Mouse (Mus musculus): Measurements from ENCODE around the gene Zfp57. TPM values are rescaled to one million over a fixed set of nuclear protein-coding genes. Genes with fewer than 3 reads are reported as not detected.

The Zfp57 gene
- polyA plus RNA-seq, 1 experiment from 2014 or later = 70.1 TPM

- Histone ChIP-seq H3K27ac (ENCODE audit: low read depth, low read length) (no peak overlapping the region), H3K4me1 (ENCODE audit: control insufficient read depth, insufficient read depth, low read length) (no peaks in the 10 kb centered on the region), H3K9me3 (replicated peaks; ENCODE audit: control insufficient read depth, low read length) (no peaks in the 10 kb centered on the region), H3K4me3 (ENCODE audit: low read depth, low read length) (no peak overlapping the region), H3K4me2 (no peak overlapping the region), H3K27me3 (ENCODE audit: control insufficient read depth, insufficient read depth, low read length) (no peaks in the 10 kb centered on the region), H3K36me3 (ENCODE audit: control insufficient read depth, insufficient read depth, low read length) (no peaks in the 10 kb centered on the region), H3K9ac (ENCODE audit: low read depth, low read length) (no peak overlapping the region)
- WGBS (ENCODE audit: insufficient replicate concordance) = 85% methylated on average over 6 of the region's 6 CpGs
- ATAC-seq (replicated peaks; ENCODE audit: insufficient number of reproducible peaks, low FRiP score, low TSS enrichment) = no peak
These were observed 29.7 kb upstream of the Zfp57 start for GRCm38 (mm10) chr17:36971172-36971850.

GRCm38 (mm10) chr17:36972791-36973190 is 28.2 kb upstream of the Zfp57 start:
- H3K9ac ChIP-seq (ENCODE audit: low read depth, low read length) = no peak overlapping the region
- no peaks in the 10 kb centered on the region for H3K9me3 ChIP-seq (replicated peaks; ENCODE audit: control insufficient read depth, low read length)
- H3K4me2 ChIP-seq = no peak overlapping the region
- H3K4me3 ChIP-seq (ENCODE audit: low read depth, low read length) = no peak overlapping the region
- no peaks in the 10 kb centered on the region for H3K27me3 ChIP-seq (ENCODE audit: control insufficient read depth, insufficient read depth, low read length)
- H3K36me3 ChIP-seq (ENCODE audit: control insufficient read depth, insufficient read depth, low read length) = no peaks in the 10 kb centered on the region
- WGBS (ENCODE audit: insufficient replicate concordance) = 83% methylated on average over 3 of the region's 3 CpGs
- no peaks in the 10 kb centered on the region for H3K4me1 ChIP-seq (ENCODE audit: control insufficient read depth, insufficient read depth, low read length)
- ATAC-seq (replicated peaks; ENCODE audit: insufficient number of reproducible peaks, low FRiP score, low TSS enrichment) = no peak
- no peak overlapping the region for H3K27ac ChIP-seq (ENCODE audit: low read depth, low read length)

- no peaks in the 10 kb centered on the region for H3K27me3 ChIP-seq (ENCODE audit: control insufficient read depth, insufficient read depth, low read length)
- no peaks in the 10 kb centered on the region for H3K9me3 ChIP-seq (replicated peaks; ENCODE audit: control insufficient read depth, low read length)
- no peaks in the 10 kb centered on the region for H3K36me3 ChIP-seq (ENCODE audit: control insufficient read depth, insufficient read depth, low read length)
- H3K9ac ChIP-seq (ENCODE audit: low read depth, low read length) = no peak overlapping the region
- H3K27ac ChIP-seq (ENCODE audit: low read depth, low read length) = no peak overlapping the region
- H3K4me1 ChIP-seq (ENCODE audit: control insufficient read depth, insufficient read depth, low read length) = no peaks in the 10 kb centered on the region
- no peak overlapping the region for H3K4me2 ChIP-seq
- no peak overlapping the region for H3K4me3 ChIP-seq (ENCODE audit: low read depth, low read length)
- WGBS (ENCODE audit: insufficient replicate concordance) = 65% methylated on average over 8 of the region's 8 CpGs
- no peak for ATAC-seq (replicated peaks; ENCODE audit: insufficient number of reproducible peaks, low FRiP score, low TSS enrichment)
These were observed 27.6 kb upstream of the Zfp57 start for GRCm38 (mm10) chr17:36973271-36973787.

- WGBS (ENCODE audit: insufficient replicate concordance) = 4% methylated on average over 18 of the region's 18 CpGs
- peak within 1 kb of the TSS; percentile 32 for H3K4me3 ChIP-seq (ENCODE audit: low read depth, low read length)
- H3K27ac ChIP-seq (ENCODE audit: low read depth, low read length) = no peak within 1 kb of the TSS
- H3K9ac ChIP-seq (ENCODE audit: low read depth, low read length) = peak within 1 kb of the TSS; percentile 59
- no peaks in the 10 kb centered on the region for H3K36me3 ChIP-seq (ENCODE audit: control insufficient read depth, insufficient read depth, low read length)
- no peaks in the 10 kb centered on the region for H3K9me3 ChIP-seq (replicated peaks; ENCODE audit: control insufficient read depth, low read length)
- no peak for ATAC-seq (replicated peaks; ENCODE audit: insufficient number of reproducible peaks, low FRiP score, low TSS enrichment)
- peaks cover 4% of the 10 kb centered on the region; the same call in 1 of the 2 replicates for H3K4me1 ChIP-seq (ENCODE audit: control insufficient read depth, insufficient read depth, low read length)
- H3K27me3 ChIP-seq (ENCODE audit: control insufficient read depth, insufficient read depth, low read length) = peaks cover 3% of the 10 kb centered on the region; the same call in 1 of the 2 replicates
- peak within 1 kb of the TSS; percentile 67 for H3K4me2 ChIP-seq
These were observed 19.6 kb upstream of the Zfp57 start, which contains the start of gene 2410137M14Rik for GRCm38 (mm10) chr17:36981221-36981813. TSS of gene 2410137M14Rik (minus strand) at chr17:36981237.

GRCm38 (mm10) chr17:36981845-36982244 is 19.1 kb upstream of the Zfp57 start:
- peaks cover 7% of the 10 kb centered on the region; the same call in 1 of the 2 replicates for H3K27me3 ChIP-seq (ENCODE audit: control insufficient read depth, insufficient read depth, low read length)
- 3% methylated on average over 4 of the region's 4 CpGs for WGBS (ENCODE audit: insufficient replicate concordance)
- H3K36me3 ChIP-seq (ENCODE audit: control insufficient read depth, insufficient read depth, low read length) = no peaks in the 10 kb centered on the region
- peak overlapping the region; percentile 59; the same call in 1 of the 2 replicates for H3K9ac ChIP-seq (ENCODE audit: low read depth, low read length)
- peaks cover 4% of the 10 kb centered on the region; the same call in 1 of the 2 replicates for H3K4me1 ChIP-seq (ENCODE audit: control insufficient read depth, insufficient read depth, low read length)
- peak overlapping the region; percentile 32 for H3K4me3 ChIP-seq (ENCODE audit: low read depth, low read length)
- no peak for ATAC-seq (replicated peaks; ENCODE audit: insufficient number of reproducible peaks, low FRiP score, low TSS enrichment)
- no peaks in the 10 kb centered on the region for H3K9me3 ChIP-seq (replicated peaks; ENCODE audit: control insufficient read depth, low read length)
- H3K27ac ChIP-seq (ENCODE audit: low read depth, low read length) = no peak overlapping the region
- H3K4me2 ChIP-seq = peak overlapping the region; percentile 67

- no peaks in the 10 kb centered on the region for H3K36me3 ChIP-seq (ENCODE audit: control insufficient read depth, insufficient read depth, low read length)
- H3K27ac ChIP-seq (ENCODE audit: low read depth, low read length) = no peak overlapping the region
- H3K4me1 ChIP-seq (ENCODE audit: control insufficient read depth, insufficient read depth, low read length) = peaks cover 4% of the 10 kb centered on the region; the same call in 1 of the 2 replicates
- no peak overlapping the region for H3K4me3 ChIP-seq (ENCODE audit: low read depth, low read length)
- no peaks in the 10 kb centered on the region for H3K9me3 ChIP-seq (replicated peaks; ENCODE audit: control insufficient read depth, low read length)
- peaks cover 7% of the 10 kb centered on the region for H3K27me3 ChIP-seq (ENCODE audit: control insufficient read depth, insufficient read depth, low read length)
- no peak overlapping the region for H3K9ac ChIP-seq (ENCODE audit: low read depth, low read length)
- no peak overlapping the region for H3K4me2 ChIP-seq
- 28% methylated on average over 5 of the region's 5 CpGs for WGBS (ENCODE audit: insufficient replicate concordance)
- no peak for ATAC-seq (replicated peaks; ENCODE audit: insufficient number of reproducible peaks, low FRiP score, low TSS enrichment)
These were observed 18.5 kb upstream of the Zfp57 start for GRCm38 (mm10) chr17:36982253-36983155.

- Histone ChIP-seq H3K9me3 (replicated peaks; ENCODE audit: control insufficient read depth, low read length) (no peaks in the 10 kb centered on the region), H3K9ac (ENCODE audit: low read depth, low read length) (peak overlapping the region; percentile 22; the same call in 1 of the 2 replicates), H3K36me3 (ENCODE audit: control insufficient read depth, insufficient read depth, low read length) (no peaks in the 10 kb centered on the region), H3K4me2 (peak overlapping the region; percentile 60), H3K27me3 (ENCODE audit: control insufficient read depth, insufficient read depth, low read length) (peaks cover 26% of the 10 kb centered on the region), H3K4me1 (ENCODE audit: control insufficient read depth, insufficient read depth, low read length) (no peaks in the 10 kb centered on the region; the same call in 1 of the 2 replicates), H3K4me3 (ENCODE audit: low read depth, low read length) (peak overlapping the region; percentile 34), H3K27ac (ENCODE audit: low read depth, low read length) (no peak overlapping the region)
- 8% methylated on average over 24 of the region's 24 CpGs for WGBS (ENCODE audit: insufficient replicate concordance)
- no peak for ATAC-seq (replicated peaks; ENCODE audit: insufficient number of reproducible peaks, low FRiP score, low TSS enrichment)
These were observed 12.5 kb upstream of the Zfp57 start for GRCm38 (mm10) chr17:36988475-36988874.

- Histone ChIP-seq H3K9ac (ENCODE audit: low read depth, low read length) (peak within 1 kb of the TSS; percentile 22; the same call in 1 of the 2 replicates), H3K9me3 (replicated peaks; ENCODE audit: control insufficient read depth, low read length) (no peaks in the 10 kb centered on the region), H3K36me3 (ENCODE audit: control insufficient read depth, insufficient read depth, low read length) (no peaks in the 10 kb centered on the region), H3K4me3 (ENCODE audit: low read depth, low read length) (peak within 1 kb of the TSS; percentile 34), H3K27ac (ENCODE audit: low read depth, low read length) (no peak within 1 kb of the TSS), H3K4me1 (ENCODE audit: control insufficient read depth, insufficient read depth, low read length) (no peaks in the 10 kb centered on the region; the same call in 1 of the 2 replicates), H3K4me2 (peak within 1 kb of the TSS; percentile 60), H3K27me3 (ENCODE audit: control insufficient read depth, insufficient read depth, low read length) (peaks cover 26% of the 10 kb centered on the region)
- no peak for ATAC-seq (replicated peaks; ENCODE audit: insufficient number of reproducible peaks, low FRiP score, low TSS enrichment)
- WGBS (ENCODE audit: insufficient replicate concordance) = 19% methylated on average over 5 of the region's 5 CpGs
These were observed 11.5 kb upstream of the Zfp57 start, which contains the start of gene H2-M5 for GRCm38 (mm10) chr17:36989437-36989836. TSS of gene H2-M5 (minus strand) at chr17:36989537.

Data from heart, embryonic 11.5 days (tissue).